ENCODE assay signal across 11 mouse cellular contexts in the genomic region with DNA sequence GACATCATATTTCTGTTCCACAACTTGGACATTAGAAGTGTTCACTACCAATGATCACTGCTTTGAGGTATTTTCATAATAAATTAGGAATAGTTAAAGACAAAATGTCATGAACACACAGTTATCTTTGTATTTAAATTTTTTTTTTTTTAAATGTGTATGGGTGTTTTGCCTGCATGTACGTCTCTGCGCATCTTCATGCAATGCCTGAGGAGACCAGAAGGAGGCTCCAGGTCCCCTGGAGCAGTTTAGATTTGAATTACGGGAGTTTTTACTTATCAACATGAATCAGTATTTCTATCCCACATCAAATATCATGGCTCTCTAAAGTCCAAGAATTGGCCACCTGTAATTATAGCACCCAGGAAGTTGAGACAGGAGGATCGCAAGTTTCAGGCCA. TPM values are rescaled to one million over a fixed set of nuclear protein-coding genes. Genes with fewer than 3 reads are reported as not detected.
DNase-seq lines count a peak whose midpoint lies in the region; ATAC-seq lines count a peak whose summit lies in the region.
"Had no signal": no experiment of that assay in that cellular context is flagged by ENCODE, and none has a peak within 500 bp of the region (broad histone marks: within the 10 kb centered on the region; RNA-seq: fewer than 3 reads in every experiment).

No protein-coding gene starts in this region.

- peak; percentile 17 to 37 for DNase-seq in adrenal gland, postnatal 36 days
- DNase-seq in adrenal gland, adult 8-10 months = no peak
- peak; percentile 52 for DNase-seq in kidney, postnatal 10 days
- DNase-seq in kidney, adult 11 months = no peak
- peak; percentile 52 for DNase-seq in CD4-positive helper T cell, adult 2 months (ENCODE audit: low read depth, low spot score)
- DNase-seq in spleen, adult 12 weeks (ENCODE audit: low spot score) = no peak
- DNase-seq: left cerebral cortex, postnatal 4 days had no signal

- WGBS in neural tube, embryonic 15.5 days = 71% methylated on average over 4 of the region's 4 CpGs

- H3K27ac ChIP-seq in neural tube, embryonic 15.5 days (replicated peaks) = no peak overlapping the region
- H3K27ac ChIP-seq: hindbrain, embryonic 15.5 days; midbrain, embryonic 13.5 days had no signal

- H3K4me2 ChIP-seq in neural tube, embryonic 15.5 days = no peak overlapping the region
- H3K4me2 ChIP-seq: hindbrain, embryonic 15.5 days; midbrain, embryonic 13.5 days had no signal

- H3K9me3 ChIP-seq in neural tube, embryonic 15.5 days (replicated peaks) = no peaks in the 10 kb centered on the region
- H3K9me3 ChIP-seq: hindbrain, embryonic 15.5 days; midbrain, embryonic 13.5 days had no signal

- H3K9ac ChIP-seq in neural tube, embryonic 15.5 days (replicated peaks) = no peak overlapping the region
- H3K9ac ChIP-seq: hindbrain, embryonic 15.5 days; midbrain, embryonic 13.5 days had no signal

- peaks cover 5% of the 10 kb centered on the region for H3K4me1 ChIP-seq in neural tube, embryonic 15.5 days

- no peak overlapping the region for H3K4me3 ChIP-seq in neural tube, embryonic 15.5 days (replicated peaks)
- H3K4me3 ChIP-seq: hindbrain, embryonic 15.5 days; midbrain, embryonic 13.5 days had no signal

- ATAC-seq in inflammation-experienced regulatory T-cells, adult 6 months = peak; percentile 58
- no peak for ATAC-seq in neural tube, embryonic 15.5 days (ENCODE audit: low FRiP score)
- ATAC-seq: midbrain, embryonic 13.5 days had no signal

- no peaks in the 10 kb centered on the region for H3K36me3 ChIP-seq in neural tube, embryonic 15.5 days
- H3K36me3 ChIP-seq: hindbrain, embryonic 15.5 days; midbrain, embryonic 13.5 days had no signal

- H3K27me3 ChIP-seq in neural tube, embryonic 15.5 days (replicated peaks) = peaks cover 22% of the 10 kb centered on the region

RNA-seq across cellular contexts. Expression of gene Hfe2, which starts 2.8 kb away (rescaled TPM):
- total RNA-seq in adrenal gland, postnatal 36 days (2021) = not detected
- under 1 TPM in 1 of 4 experiments, not detected in 3; 0.27 TPM for total RNA-seq in adrenal gland, adult 8-10 months (2022)
- not detected for polyA plus RNA-seq in inflammation-experienced regulatory T-cells, adult 6 months (2017; shearing (Covaris generic))
- polyA plus RNA-seq in neural tube, embryonic 15.5 days (2015; fragmentation: Nextera tagmentation; extraction: Ambion mirVana) = 2.4 and 3.0 TPM in 2 replicates

RNA-seq across cellular contexts. Expression of gene Txnip, which starts 35.6 kb away (rescaled TPM):
- total RNA-seq in adrenal gland, postnatal 36 days (2021) = 100 to 1,000 TPM; 515 to 572 TPM
- 100 to 1,000 TPM; 374 to 825 (median 652) TPM for total RNA-seq in adrenal gland, adult 8-10 months (2022)
- polyA plus RNA-seq in inflammation-experienced regulatory T-cells, adult 6 months (2017; shearing (Covaris generic)) = 100 to 1,000 TPM; 160 to 366 (median 354) TPM
- 52.5 and 72.5 TPM in 2 replicates for polyA plus RNA-seq in neural tube, embryonic 15.5 days (2015; fragmentation: Nextera tagmentation; extraction: Ambion mirVana)

RNA-seq across cellular contexts. Expression of gene Gm16253, which starts 54.6 kb away (rescaled TPM):
- not detected for total RNA-seq in adrenal gland, postnatal 36 days (2021)
- total RNA-seq in adrenal gland, adult 8-10 months (2022) = not detected
- polyA plus RNA-seq in inflammation-experienced regulatory T-cells, adult 6 months (2017; shearing (Covaris generic)) = 1 to 10 TPM in 1 of 3 experiments, not detected in 2; 2.1 TPM
- polyA plus RNA-seq in neural tube, embryonic 15.5 days (2015; fragmentation: Nextera tagmentation; extraction: Ambion mirVana) = 1.8 TPM in 2 replicates
- total RNA-seq: left cerebral cortex, postnatal 4 days had no signal

Comparison
In these comparisons a context has a peak if more than half of its experiments do, and no peak if none do; other contexts are left out.
1. DNase-seq: peak in adrenal gland, postnatal 36 days (2 of 2), kidney, postnatal 10 days (single experiment) and CD4-positive helper T cell, adult 2 months (single experiment); none in adrenal gland, adult 8-10 months (single experiment), kidney, adult 11 months (single experiment) and spleen, adult 12 weeks (single experiment).